Mouse (Mus musculus) kidney, postnatal 0 days (tissue): ENCODE measurements around the gene Col8a2. TPM values are rescaled to one million over a fixed set of nuclear protein-coding genes. Genes with fewer than 3 reads are reported as not detected.

ENCODE experiments used
- ATAC-seq: fragments of 200-750 bp; cut with Nextera tagmentation; replicated peaks from 2 replicates; pipeline ENCODE4 v1.8.0; 2017; ENCODE audit warnings: low read depth, moderate number of reproducible peaks, moderate TSS enrichment, moderate library complexity; ENCODE audit not compliant: low FRiP score
- DNase-seq: peaks from one replicate; pipeline ENCODE4 v3.0.0-alpha.2; 2016; ENCODE audit warnings: low spot score
- H3K27ac ChIP-seq: fragments of 300-500 bp; sonication (generic); 2 replicates; pipeline ENCODE4 v1.5.1; 2014; ENCODE audit warnings: mild to moderate bottlenecking
- H3K27me3 ChIP-seq: fragments of 300-500 bp; sonication (generic); 2 replicates; pipeline ENCODE4 v1.6.1; 2014; ENCODE audit warnings: low read length, mixed read lengths; ENCODE audit not compliant: insufficient read depth
- H3K36me3 ChIP-seq: fragments of 300-500 bp; sonication (generic); 2 replicates; pipeline ENCODE4 v1.6.1; 2014; ENCODE audit warnings: low read length, mixed read lengths; ENCODE audit not compliant: insufficient read depth
- H3K4me1 ChIP-seq: fragments of 300-500 bp; sonication (generic); replicated peaks from 2 replicates; pipeline ENCODE4 v1.6.1; 2014; ENCODE audit warnings: antibody characterized with exemption, low read length, mixed read lengths; ENCODE audit not compliant: insufficient read depth
- H3K4me2 ChIP-seq: fragments of 300-500 bp; sonication (generic); 2 replicates; pipeline ENCODE4 v1.6.1; 2014; ENCODE audit warnings: mild to moderate bottlenecking, low read length, moderate library complexity, mixed read lengths
- H3K4me3 ChIP-seq: fragments of 300-500 bp; sonication (generic); replicated peaks from 2 replicates; pipeline ENCODE4 v1.5.1; 2014; ENCODE audit warnings: low read depth, low read length
- H3K9ac ChIP-seq: fragments of 300-500 bp; sonication (generic); 2 replicates; pipeline ENCODE4 v1.6.1; 2014; ENCODE audit warnings: low read depth, low read length
- H3K9me3 ChIP-seq: fragments of 300-500 bp; sonication (generic); replicated peaks from 2 replicates; pipeline ENCODE4 v1.6.1; 2016; ENCODE audit warnings: low read length, inconsistent platforms, mixed read lengths
- CTCF ChIP-seq: IDR thresholded peaks from 2 replicates; pipeline ENCODE4 v1.5.1; 2016; ENCODE audit warnings: antibody characterized with exemption, low read depth, mild to moderate bottlenecking, moderate library complexity
- WGBS: fragments of 180-500 bp; shearing (Covaris S2); extraction: QIAGEN DNeasy Blood & Tissue Kit; methylation state at CpG from one replicate; pipeline ENCODE4 v1.1.7; 2014; 5-methylcytosine and 5-hydroxymethylcytosine counted together
- polyA plus RNA-seq: library from polyadenylated mRNA; unstranded; fragments of >200 nt; fragmentation: Nextera tagmentation; extraction: Ambion mirVana; gene quantifications from 2 replicates; pipeline ENCODE4 v1.2.1, GENCODE M21; 2015

The Col8a2 gene
- polyA plus RNA-seq, 1 experiment from 2014 or later, result 8.1 TPM

DNA sequence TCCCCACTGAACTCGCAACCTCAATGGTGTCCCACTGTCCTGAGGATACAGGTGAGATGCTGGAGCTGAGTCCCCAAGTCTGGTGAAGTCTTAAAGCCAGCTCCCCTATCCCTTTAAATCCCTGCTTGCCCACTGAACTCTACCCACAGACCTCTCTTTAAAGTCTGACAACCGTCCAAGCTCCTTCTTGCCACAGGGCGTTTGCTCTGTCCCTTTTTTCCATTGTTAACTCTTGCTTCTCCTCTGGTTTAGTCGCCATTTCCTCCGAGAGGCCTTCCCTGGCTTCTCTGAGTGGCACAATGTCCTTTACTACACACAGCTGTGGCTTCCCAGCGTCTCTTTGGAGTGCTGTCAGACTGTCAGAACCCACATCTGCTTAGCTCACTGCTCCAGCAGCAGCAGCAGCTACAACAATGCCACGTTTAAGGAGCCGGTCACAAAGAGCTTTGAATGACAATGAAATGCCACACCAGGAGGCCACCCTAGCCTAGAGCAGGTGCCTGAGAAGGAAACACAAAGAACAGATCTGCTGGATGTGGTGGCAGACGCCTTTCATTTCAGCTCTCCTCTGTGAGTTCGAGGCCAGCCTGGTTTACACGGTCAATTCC, 38.2 kb upstream of the Col8a2 start:
- WGBS, result 35% methylated on average over 11 of the region's 11 CpGs
- 0 out of 2 replicates have a peak, but pooled peaks cover 2% of the 10 kb centered on the region for H3K36me3 ChIP-seq
- TF ChIP-seq CTCF, result no peak

DNA sequence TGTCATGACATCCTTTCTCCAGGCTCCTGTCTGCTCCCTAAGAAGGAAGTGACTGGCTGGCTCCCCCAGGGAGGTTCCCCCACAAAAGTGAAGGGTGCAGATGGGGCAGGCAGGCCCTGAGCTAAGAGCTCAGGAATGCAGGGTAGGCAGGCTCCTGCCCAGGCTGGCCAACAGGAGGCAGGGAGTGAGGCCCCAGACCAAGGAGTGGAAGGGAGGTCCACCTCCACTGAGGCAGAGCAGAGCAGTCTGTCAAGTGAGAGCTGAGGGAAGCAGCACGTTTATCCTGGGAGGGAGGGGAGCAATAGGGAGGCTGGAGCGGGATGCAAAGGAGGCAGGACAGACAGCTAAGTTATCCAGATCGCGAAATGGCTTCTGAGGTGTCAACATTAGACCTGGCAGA, 35.9 kb upstream of the Col8a2 start:
- H3K9me3 ChIP-seq, result no peaks in the 10 kb centered on the region
- DNase-seq (no peak), ATAC-seq (no peak)
- TF ChIP-seq CTCF, result no peak
- no peak overlapping the region for H3K4me2 ChIP-seq
- H3K27ac ChIP-seq, result no peak overlapping the region
- no peak overlapping the region for H3K4me3 ChIP-seq
- H3K4me1 ChIP-seq, result peaks cover 29% of the 10 kb centered on the region; the same call in 1 of the 2 replicates
- H3K36me3 ChIP-seq, result 0 out of 2 replicates have a peak, but pooled peaks cover 2% of the 10 kb centered on the region
- 45% methylated on average over 4 of the region's 4 CpGs for WGBS
- H3K9ac ChIP-seq, result no peak overlapping the region
- no peaks in the 10 kb centered on the region for H3K27me3 ChIP-seq

More for the DNA sequence above, 38.2 kb upstream of the Col8a2 start:
- Histone ChIP-seq H3K27ac (no peak overlapping the region), H3K27me3 (no peaks in the 10 kb centered on the region), H3K9ac (no peak overlapping the region), H3K4me2 (no peak overlapping the region), H3K9me3 (no peaks in the 10 kb centered on the region), H3K4me3 (no peak overlapping the region), H3K4me1 (peaks cover 13% of the 10 kb centered on the region; the same call in 1 of the 2 replicates)
- DNase-seq, result no peak
- no peak for ATAC-seq

DNA sequence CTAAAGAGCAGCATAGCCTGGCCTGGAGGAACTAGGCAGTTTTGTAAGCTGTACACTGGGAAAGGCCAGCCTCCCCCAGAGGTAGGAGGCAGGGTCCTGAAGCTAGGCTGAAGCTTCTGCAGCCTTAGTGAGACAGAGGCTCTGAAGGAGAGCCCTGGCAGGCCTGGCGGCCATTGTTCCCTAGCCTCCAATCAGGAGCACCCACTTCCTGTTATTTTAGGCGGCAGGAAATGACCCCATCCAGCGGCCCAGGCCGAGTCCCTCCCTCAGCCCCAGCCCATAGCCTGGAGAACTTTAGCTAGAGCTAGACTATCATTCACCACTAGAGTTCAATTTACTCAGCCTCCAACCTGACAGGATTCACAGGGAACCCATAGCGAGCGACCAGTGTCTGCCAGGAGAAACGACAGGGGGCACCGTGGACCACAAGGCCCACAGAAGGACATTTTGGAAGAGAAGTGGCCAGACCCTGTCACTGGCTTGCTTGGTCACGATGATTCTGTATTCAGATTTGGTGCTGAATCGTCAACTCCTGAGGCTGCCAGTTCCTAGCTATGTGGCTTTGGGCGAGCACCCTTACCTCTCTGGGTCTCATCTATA, 34.8 kb upstream of the Col8a2 start:
- peak overlapping the region; percentile 62 for H3K27ac ChIP-seq
- ATAC-seq (no peak), DNase-seq (peak; percentile 60)
- no peak overlapping the region for H3K4me3 ChIP-seq
- TF ChIP-seq CTCF, result no peak; the same call in 1 of the 2 replicates
- H3K27me3 ChIP-seq, result no peaks in the 10 kb centered on the region
- H3K9ac ChIP-seq, result peak overlapping the region; percentile 46; the same call in 1 of the 2 replicates
- WGBS, result 60% methylated on average over 11 of the region's 11 CpGs
- H3K4me1 ChIP-seq, result peaks cover 29% of the 10 kb centered on the region; the same call in 1 of the 2 replicates
- H3K9me3 ChIP-seq, result no peaks in the 10 kb centered on the region
- no peaks in the 10 kb centered on the region for H3K36me3 ChIP-seq
- peak overlapping the region; percentile 32; the same call in 1 of the 2 replicates for H3K4me2 ChIP-seq

DNA sequence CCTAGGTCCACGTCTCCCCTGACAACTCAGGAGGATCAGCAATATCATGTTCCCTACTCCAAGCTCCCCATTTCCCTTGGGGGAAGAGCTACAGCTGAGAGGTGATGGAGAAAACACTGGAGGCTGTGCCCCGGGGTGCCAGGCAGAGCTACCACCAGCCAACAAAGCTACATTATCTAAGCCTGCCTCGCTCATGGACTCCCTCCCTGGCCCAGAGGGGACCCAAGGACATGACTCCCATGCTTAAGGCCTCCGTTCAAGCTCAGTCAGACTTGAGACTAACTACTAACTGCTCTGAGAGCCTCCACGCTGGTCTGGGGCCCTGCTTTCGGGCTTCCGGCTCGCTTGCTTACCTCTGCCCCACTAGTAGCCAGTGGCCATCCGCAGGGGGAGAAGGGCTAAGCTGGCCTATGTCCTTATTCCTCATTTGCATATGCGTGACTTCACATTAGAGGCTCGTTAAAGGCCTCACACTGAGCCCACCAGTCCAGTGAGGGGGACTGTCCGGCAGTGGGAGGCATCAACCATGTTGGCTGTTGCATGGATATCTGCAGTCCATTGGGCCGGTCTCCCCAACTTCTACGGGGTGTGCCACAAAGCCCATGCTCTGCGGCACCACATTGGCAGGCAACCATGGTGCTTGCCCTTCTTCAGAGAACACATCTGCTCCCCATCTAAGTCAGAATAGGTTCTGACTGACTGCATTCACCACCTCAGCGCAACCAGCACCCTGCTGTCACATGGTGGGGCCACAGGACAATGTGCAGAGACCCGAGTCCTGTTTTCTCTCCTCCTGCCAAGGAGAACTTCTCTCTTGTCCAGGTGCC, 34.0 kb upstream of the Col8a2 start:
- Histone ChIP-seq H3K9me3 (no peaks in the 10 kb centered on the region), H3K4me1 (peaks cover 36% of the 10 kb centered on the region; the same call in 1 of the 2 replicates), H3K27ac (peak overlapping the region; percentile 62; the same call in 1 of the 2 replicates), H3K36me3 (no peaks in the 10 kb centered on the region), H3K4me2 (no peak overlapping the region), H3K9ac (no peak overlapping the region), H3K27me3 (no peaks in the 10 kb centered on the region), H3K4me3 (no peak overlapping the region)
- no peak for ATAC-seq
- no peak for TF ChIP-seq CTCF
- no peak for DNase-seq
- WGBS, result 70% methylated on average over 17 of the region's 17 CpGs

DNA sequence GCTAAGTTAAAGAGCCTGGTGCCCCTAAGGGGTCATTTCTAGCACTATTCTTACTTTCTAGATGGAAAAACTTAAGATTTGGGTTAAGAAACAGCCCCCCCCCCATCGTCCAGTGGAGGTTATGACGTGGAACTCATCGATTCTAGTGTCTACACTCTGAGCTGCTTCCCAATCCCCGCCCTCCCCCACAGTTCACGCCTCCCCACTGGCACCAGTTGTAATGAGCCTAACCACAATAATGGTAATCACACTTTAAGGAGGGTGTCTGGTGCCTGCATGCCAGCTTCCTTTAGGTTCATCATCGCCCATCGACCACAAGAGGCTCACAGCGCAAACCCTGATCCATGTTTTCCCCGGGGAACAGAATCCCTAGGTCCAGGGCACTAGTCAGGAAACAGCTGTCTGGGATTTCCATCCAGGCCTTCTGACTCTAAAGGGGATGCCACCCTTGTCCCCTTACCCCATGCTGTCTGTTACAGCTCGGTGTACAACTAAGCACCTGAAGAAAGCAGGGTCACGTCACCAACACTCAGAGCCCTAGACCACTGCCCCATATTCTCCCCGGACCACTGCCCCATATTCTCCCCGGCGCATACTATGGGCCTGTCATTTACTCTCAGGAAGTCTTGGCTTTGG, 32.8 kb upstream of the Col8a2 start:
- Histone ChIP-seq H3K4me2 (peak overlapping the region; percentile 79), H3K4me3 (peak overlapping the region; percentile 81), H3K27ac (no peak overlapping the region), H3K27me3 (no peaks in the 10 kb centered on the region), H3K36me3 (no peaks in the 10 kb centered on the region), H3K4me1 (peaks cover 36% of the 10 kb centered on the region; the same call in 1 of the 2 replicates), H3K9ac (0 out of 2 replicates have a peak overlapping the region, but pooled peaks have one; percentile 83), H3K9me3 (no peaks in the 10 kb centered on the region)
- no peak for TF ChIP-seq CTCF
- ATAC-seq (no peak), DNase-seq (no peak)
- WGBS, result 59% methylated on average over 14 of the region's 14 CpGs
